Mouse (Mus musculus) gastrocnemius, postnatal 14 days (tissue): ENCODE results near the gene Zfp174. TPM values are rescaled to one million over a fixed set of nuclear protein-coding genes. Genes with fewer than 3 reads are reported as not detected.
A peak's percentile ranks its signal among the peaks of the same experiment; 100 is the strongest.
"Not testable (repeated sequence)": the region's sequence is repeated elsewhere in the genome, so short reads cannot be mapped to it uniquely, and the experiment has no call there.

Experiments used
- DNase-seq: peaks from one replicate; pipeline ENCODE4 v3.0.0; 2021; ENCODE audit warnings: mixed read lengths
- intact Hi-C: fragments of 180-260 bp; cut with DNase I; formaldehyde crosslinking; loops from one replicate; pipeline ENCODE4 v1.15.1; 2025; ENCODE audit warnings: low total_unique reads
- long read RNA-seq, 2 experiments: library from polyadenylated mRNA; stranded (forward); transcript quantifications; one replicate each; pipeline ENCODE4 v2.0.0; 2021
- total RNA-seq, 2 experiments: library from RNA; stranded (reverse); gene quantifications; 2 replicates each; pipeline ENCODE4 v1.2.3; 2021

Zfp174 gene
- total RNA-seq: 1 to 10 TPM; 1.2 to 1.3 TPM
- long read RNA-seq, experiment 1, full-length matches to known transcripts: 2 of 2 reads
- long read RNA-seq, experiment 1, partial matches to known transcripts: 0 of 2 reads
- long read RNA-seq, experiment 1, other reads (novel, unspliced or antisense): 0 of 2 reads
- long read RNA-seq, experiment 2, full-length matches to known transcripts: 1 of 1 reads
- long read RNA-seq, experiment 2, partial matches to known transcripts: 0 of 1 reads
- long read RNA-seq, experiment 2, other reads (novel, unspliced or antisense): 0 of 1 reads

- peak; percentile 92 for DNase-seq
- intact Hi-C loops: loop anchor here (10.0 kb wide), 2 partner anchors 58 to 102 kb away; partner anchors contain the start of genes 1700037C18Rik, Cluap1 and Zfp263
Observed at GRCm38 (mm10) chr16:3846711-3847518, at the start of gene Zfp174. Zfp174 (plus strand) TSS chr16:3847268.

GRCm38 (mm10) chr16:3808176-3808575 lies 38.9 kb upstream of the Zfp174 start:
- intact Hi-C loops: no loop called here
- DNase-seq: no peak

GRCm38 (mm10) chr16:3814667-3815066 lies 32.4 kb upstream of the Zfp174 start:
- intact Hi-C loops, DNase-seq: not testable (repeated sequence)

DNA sequence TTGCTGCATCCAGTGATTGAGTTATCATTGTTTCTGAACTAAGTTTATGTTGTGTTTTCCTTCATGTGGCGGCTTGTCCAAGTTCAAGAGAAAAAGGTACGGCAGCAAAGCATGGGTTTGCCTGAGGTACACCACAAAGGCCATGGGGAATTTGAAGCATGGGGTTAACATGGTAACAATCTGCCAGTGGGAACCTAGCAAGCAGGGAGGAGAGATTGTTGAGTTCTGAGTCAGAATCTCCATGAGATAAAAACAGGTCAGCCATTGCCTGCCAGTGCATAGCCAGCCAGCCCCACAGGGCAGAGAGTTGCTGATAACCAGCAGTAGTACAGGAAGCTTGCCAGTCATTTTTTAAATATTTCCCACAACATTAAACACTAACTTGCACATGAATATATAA lies 26.9 kb upstream of the Zfp174 start:
- intact Hi-C loops: no loop called here
- DNase-seq: no peak

- no peak for DNase-seq
- intact Hi-C loops: no loop called here
Observed at GRCm38 (mm10) chr16:3828021-3828420, 19.0 kb upstream of the Zfp174 start.

DNA sequence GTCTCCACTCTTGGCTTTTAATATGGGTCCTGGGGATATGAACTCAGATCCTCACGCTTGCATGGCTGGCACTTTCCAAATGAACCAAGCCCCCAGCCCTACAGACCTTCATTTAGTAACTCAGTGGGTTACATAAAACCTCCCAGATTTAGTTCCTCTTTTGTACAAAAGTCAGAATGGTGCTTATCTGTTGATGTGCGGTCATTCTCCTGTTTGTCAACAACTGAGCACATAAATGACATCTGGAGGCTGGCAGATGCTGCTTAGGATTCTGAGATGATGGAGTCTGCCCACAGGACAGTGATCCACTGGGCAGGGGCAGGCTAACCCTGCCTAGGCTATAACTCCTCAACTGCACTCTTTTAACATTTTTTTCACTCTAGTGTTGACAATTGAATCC lies 17.3 kb upstream of the Zfp174 start:
- intact Hi-C loops: no loop called here
- no peak for DNase-seq

DNA sequence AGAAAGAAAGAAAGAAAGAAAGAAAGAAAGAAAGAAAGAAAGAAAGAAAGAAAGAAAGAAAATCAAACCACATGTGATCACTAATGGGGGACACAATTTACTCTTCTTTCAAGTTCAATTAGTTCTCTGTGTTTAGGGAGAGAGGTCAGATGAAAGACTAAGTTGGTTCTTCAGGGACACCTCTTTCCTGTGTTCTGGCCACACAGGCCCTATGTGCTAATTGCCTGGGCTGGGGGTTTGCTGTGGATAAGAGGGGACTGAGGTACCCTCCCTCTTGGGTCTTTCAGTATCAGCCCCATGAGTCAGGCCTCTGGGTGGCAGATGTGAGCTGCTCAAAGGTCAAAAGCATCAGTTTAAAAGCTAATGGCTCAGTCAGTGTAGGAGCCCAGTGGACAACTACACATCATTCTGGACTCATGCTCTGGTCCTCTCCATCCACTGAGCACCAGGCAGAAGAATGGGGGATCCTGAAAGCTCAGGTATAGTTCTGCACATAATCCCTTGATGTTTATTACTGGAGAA lies 16.4 kb upstream of the Zfp174 start, which contains the start of gene Olfr15:
Gene Olfr15, plus strand, starts transcription at position 291 of the 522 bp plus-strand sequence.
- intact Hi-C loops: no loop called here
- DNase-seq: no peak

GRCm38 (mm10) chr16:3835461-3835860 lies 11.6 kb upstream of the Zfp174 start:
- intact Hi-C loops: no loop called here
- no peak for DNase-seq

GRCm38 (mm10) chr16:3839157-3839885 lies 7.7 kb upstream of the Zfp174 start:
- intact Hi-C loops: no loop called here
- DNase-seq: no peak

DNA sequence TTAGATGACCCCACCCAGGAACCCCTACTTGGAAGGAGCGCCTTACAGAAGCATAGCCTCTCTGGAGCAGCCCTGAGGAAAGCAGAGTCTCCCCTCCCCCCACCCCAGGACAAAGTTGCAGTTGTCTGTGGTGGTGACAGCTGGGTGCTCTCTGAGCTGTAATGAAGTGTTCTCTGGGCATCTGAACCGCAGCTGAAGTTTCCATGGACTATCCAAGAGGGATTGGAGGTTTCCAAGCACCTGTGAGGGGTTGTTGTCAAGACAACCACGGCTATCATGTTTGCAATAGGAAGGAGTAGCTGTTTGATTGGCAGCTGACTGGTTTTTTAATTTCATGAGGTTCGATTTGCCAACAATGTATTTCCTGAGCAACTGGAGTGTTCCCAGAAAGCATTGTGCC lies 4.1 kb upstream of the Zfp174 start:
- intact Hi-C loops: loop anchor here (10.0 kb wide), 2 partner anchors 62 to 98 kb away; partner anchors contain the start of genes 1700037C18Rik, Cluap1 and Zfp263
- no peak for DNase-seq

DNA sequence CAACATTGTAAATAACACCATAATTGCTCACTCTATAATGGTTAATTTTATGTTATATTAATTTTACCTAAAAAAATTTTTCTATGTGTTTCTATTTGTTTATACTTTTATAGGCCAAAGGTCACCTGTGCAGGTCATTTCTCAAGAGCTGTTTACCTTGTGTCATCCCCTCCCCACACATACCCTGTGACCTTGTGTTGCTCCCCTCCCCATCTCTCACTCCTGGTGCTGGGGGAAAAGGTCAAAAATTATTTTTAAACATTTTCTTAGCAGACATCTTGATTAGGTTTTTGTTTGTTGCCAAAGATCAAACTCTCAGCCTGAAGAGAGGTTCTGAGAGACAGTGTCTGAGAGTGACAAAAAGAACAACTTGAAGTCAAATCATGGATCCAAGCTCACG lies 3.3 kb upstream of the Zfp174 start:
- no peak for DNase-seq
- intact Hi-C loops: loop anchor here (10.0 kb wide), 2 partner anchors 61 to 99 kb away; partner anchors contain the start of genes 1700037C18Rik, Cluap1 and Zfp263

- no peak for DNase-seq
- intact Hi-C loops: loop anchor here (10.0 kb wide), 2 partner anchors 57 to 103 kb away; partner anchors contain the start of genes 1700037C18Rik, Cluap1 and Zfp263
Observed at GRCm38 (mm10) chr16:3847871-3848270, 803 bp downstream of the Zfp174 start.

DNA sequence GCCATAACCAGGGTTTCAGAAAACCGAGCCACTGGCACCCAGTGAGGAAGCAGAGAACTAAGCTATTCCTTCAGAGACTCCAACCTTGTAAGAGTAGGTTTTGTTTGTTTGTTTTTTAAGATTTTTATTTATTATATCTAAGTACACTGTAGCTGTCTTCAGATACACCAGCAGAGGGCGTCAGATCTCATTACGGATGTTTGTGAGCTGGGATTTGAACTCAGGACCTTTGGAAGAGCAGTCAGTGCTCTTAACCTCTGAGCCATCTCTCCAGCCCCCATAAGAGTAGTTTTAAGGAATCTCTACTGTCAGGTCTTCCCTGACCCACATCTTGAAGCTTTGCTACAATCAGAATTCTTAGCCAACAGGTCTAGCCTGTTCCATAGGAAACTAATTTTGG lies 1.3 kb downstream of the Zfp174 start:
- DNase-seq: no peak
- intact Hi-C loops: loop anchor here (10.0 kb wide), 2 partner anchors 56 to 104 kb away; partner anchors contain the start of genes 1700037C18Rik, Cluap1 and Zfp263

DNA sequence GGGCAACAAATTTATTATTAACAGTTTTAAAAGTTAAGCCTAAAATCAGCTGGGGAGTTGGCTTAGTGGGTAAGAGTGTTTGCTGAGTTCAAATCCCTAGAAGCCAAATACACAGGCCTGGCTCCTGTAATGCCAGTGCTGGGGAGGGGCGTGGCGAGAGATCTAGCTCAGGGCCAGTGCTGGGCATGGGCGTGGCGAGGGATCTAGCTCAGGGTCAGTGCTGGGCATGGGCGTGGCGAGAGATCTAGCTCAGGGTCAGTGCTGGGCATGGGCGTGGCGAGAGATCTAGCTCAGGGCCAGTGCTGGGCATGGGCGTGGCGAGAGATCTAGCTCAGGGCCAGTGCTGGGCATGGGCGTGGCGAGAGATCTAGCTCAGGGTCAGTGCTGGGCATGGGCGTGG lies 4.2 kb downstream of the Zfp174 start:
- DNase-seq, intact Hi-C loops: not testable (repeated sequence)

DNA sequence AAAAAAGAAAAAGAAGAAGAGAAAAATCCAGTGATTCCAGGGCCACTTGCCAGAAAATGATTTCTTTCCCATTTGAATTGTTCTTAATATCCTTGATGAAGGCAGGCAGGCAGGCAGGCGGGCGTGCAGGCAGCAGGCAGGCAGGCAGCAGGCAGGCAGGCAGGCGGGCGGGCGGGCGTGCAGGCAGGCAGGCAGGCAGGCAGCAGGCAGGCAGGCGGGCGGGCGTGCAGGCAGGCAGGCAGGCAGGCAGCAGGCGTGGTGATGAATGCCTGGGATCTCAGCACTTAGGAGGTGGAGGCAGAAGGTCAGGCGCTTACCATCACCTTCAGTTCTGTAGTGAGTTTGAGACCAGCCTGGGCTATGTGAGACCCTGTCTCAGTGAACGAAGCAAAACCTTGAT lies 5.5 kb downstream of the Zfp174 start:
- no peak for DNase-seq
- intact Hi-C loops: no loop called here

DNA sequence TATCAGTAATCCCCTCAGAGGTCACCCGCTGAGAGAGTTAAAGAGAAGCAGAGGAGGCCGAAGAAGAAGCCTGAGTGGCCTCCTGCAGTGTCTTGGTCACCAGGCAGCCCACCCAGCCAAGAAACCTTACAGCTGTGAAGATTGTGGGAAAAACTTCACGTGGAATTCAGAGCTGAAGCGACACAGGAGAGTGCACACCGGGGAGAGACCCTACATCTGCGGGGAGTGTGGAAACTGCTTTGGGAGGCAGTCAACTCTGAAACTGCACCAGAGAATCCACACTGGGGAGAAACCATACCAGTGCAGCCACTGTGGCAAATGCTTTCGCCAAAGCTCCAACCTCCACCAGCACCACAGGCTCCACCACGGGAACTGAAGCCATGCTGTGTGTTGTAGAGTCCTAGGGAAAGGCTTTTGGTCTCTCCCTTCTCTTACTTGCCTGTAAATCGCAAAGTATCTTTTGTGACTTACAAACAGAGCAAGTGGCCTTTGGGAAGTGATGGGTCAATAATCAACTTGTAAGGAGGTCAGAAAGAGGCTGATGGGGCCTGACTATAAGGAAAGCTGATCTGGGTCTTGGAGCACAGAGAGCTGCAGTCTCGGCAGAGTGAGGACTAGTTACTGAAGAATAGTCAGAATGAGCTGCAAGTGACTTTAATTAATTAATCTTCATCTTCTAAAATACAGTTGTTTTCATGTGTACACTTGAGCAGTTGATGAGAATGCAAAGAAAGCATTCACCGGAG lies 7.5 kb downstream of the Zfp174 start:
- no peak for DNase-seq
- intact Hi-C loops: no loop called here

- intact Hi-C loops: no loop called here
- DNase-seq: no peak
Observed at GRCm38 (mm10) chr16:3855776-3856175, 8.7 kb downstream of the Zfp174 start.

GRCm38 (mm10) chr16:3859254-3859653 lies 12.2 kb downstream of the Zfp174 start:
- intact Hi-C loops: no loop called here

GRCm38 (mm10) chr16:3871815-3872214 lies 24.7 kb downstream of the Zfp174 start:
- intact Hi-C loops: no loop called here

More at GRCm38 (mm10) chr16:3859254-3859653, 12.2 kb downstream of the Zfp174 start:
- no peak for DNase-seq

More at GRCm38 (mm10) chr16:3871815-3872214, 24.7 kb downstream of the Zfp174 start:
- no peak for DNase-seq
